Mouse (Mus musculus): Measurements from ENCODE around the gene Ehd1. TPM values are rescaled to one million over a fixed set of nuclear protein-coding genes. Genes with fewer than 3 reads are reported as not detected.

Gene Ehd1
- polyA plus RNA-seq, 1 experiment from 2014 or later = 60.0 TPM

DNA sequence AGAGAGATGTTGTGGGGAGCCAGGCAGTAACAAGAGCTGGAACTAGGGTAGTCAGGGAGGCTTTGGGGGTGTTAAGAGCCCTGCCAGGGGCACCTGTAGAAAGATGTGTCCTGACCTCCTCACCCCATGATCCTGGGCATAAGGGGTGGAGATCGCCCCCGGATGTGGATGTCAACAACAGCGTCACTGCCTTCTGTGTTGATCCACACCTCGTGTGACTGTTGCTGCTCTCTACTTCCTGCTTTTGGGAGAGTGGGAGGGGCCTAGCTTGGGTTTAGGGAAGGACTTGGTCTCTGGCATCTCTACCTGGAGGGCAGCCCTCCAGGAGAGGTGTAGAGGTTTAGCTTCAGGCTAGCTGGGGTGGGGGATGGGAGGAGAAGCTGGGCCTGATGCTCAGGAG is 34.2 kb upstream of the Ehd1 start:
- no peak for ATAC-seq (ENCODE audit: insufficient number of reproducible peaks, insufficient read depth, low FRiP score, low read depth)
- H3K27me3 ChIP-seq (ENCODE audit: control insufficient read depth, insufficient read depth, low read length) = no peaks in the 10 kb centered on the region
- H3K27ac ChIP-seq (replicated peaks in 1 of 2; ENCODE audit: control insufficient read depth in 1 of 2, insufficient read depth in 1 of 2, low read depth in 2 of 2, low read length in 2 of 2) = peak overlapping the region in 1 of 2 experiments; percentile 80; a peak in 2 of 4 replicates
- peaks cover 27% of the 10 kb centered on the region for H3K36me3 ChIP-seq (ENCODE audit: control insufficient read depth, insufficient read depth, low read length)
- H3K4me1 ChIP-seq (ENCODE audit: control insufficient read depth in 2 of 2, insufficient read depth in 2 of 2, low read length in 2 of 2) = peaks cover 5 to 9% of the 10 kb centered on the region in 2 experiments
- no peaks in the 10 kb centered on the region for H3K9me3 ChIP-seq (ENCODE audit: control insufficient read depth, low read length)
- WGBS = 2% methylated on average over 4 of the region's 4 CpGs
- H3K4me3 ChIP-seq (ENCODE audit: control insufficient read depth in 1 of 2, insufficient read depth in 1 of 2, low read depth in 1 of 2, low read length in 2 of 2) = peak overlapping the region; percentile 70 to 82
- peak overlapping the region; percentile 86 for H3K4me2 ChIP-seq (ENCODE audit: low read length)
- peak overlapping the region; percentile 92 for H3K9ac ChIP-seq (ENCODE audit: low read length)

DNA sequence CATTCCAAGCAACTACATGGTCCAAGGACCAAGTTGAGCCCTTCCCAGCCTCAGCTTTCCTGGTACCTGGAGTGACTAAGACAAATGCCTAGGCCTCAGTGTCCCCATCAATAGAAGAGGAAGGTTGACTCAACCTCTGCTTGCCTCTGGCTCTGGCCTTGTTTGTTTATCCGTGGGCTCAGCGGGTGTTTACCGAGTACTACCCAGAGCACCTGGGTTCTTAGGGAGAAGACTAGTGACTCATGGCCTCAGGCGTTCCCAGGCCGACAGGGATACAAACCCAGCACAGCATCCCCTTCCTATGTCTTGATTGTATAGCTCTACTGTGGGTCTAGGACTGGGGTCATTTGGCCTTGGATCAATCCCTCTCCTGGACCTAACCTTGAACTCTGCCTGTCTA is 33.3 kb upstream of the Ehd1 start:
- Histone ChIP-seq H3K9me3 (ENCODE audit: control insufficient read depth, low read length) (no peaks in the 10 kb centered on the region), H3K4me1 (ENCODE audit: control insufficient read depth in 2 of 2, insufficient read depth in 2 of 2, low read length in 2 of 2) (peaks cover 5 to 9% of the 10 kb centered on the region in 2 experiments), H3K9ac (ENCODE audit: low read length) (0 out of 2 replicates have a peak overlapping the region, but pooled peaks have one; percentile 12), H3K36me3 (ENCODE audit: control insufficient read depth, insufficient read depth, low read length) (peaks cover 37% of the 10 kb centered on the region), H3K4me2 (ENCODE audit: low read length) (no peak overlapping the region), H3K4me3 (ENCODE audit: control insufficient read depth in 1 of 2, insufficient read depth in 1 of 2, low read depth in 1 of 2, low read length in 2 of 2) (no peak overlapping the region), H3K27ac (replicated peaks in 1 of 2; ENCODE audit: control insufficient read depth in 1 of 2, insufficient read depth in 1 of 2, low read depth in 2 of 2, low read length in 2 of 2) (no peak overlapping the region), H3K27me3 (ENCODE audit: control insufficient read depth, insufficient read depth, low read length) (no peaks in the 10 kb centered on the region)
- no peak for ATAC-seq (ENCODE audit: insufficient number of reproducible peaks, insufficient read depth, low FRiP score, low read depth)
- WGBS = 84% methylated on average over 5 of the region's 5 CpGs

DNA sequence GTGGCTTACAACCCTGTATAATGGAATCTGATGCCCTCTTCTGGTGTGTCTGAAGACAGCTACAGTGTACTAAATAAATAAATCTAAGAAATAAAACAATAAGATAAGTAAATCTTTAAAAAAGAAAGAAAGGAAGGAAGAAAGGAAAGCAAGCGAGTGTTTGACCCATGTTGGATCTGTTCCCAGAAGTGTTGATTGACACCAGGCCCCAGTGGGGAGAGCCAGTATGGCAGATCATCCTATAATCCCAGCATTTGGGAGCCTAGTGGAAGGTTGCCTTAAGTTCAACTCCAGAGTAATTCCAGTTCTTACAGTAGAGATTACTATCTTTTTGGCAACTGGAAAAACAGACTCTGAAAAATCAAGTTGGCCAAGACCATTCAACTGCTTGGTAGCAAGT is 30.7 kb upstream of the Ehd1 start:
- no peak for ATAC-seq (ENCODE audit: insufficient number of reproducible peaks, insufficient read depth, low FRiP score, low read depth)
- 55% methylated on average over 1 of the region's 1 CpGs for WGBS
- peaks cover 52% of the 10 kb centered on the region for H3K36me3 ChIP-seq (ENCODE audit: control insufficient read depth, insufficient read depth, low read length)

DNA sequence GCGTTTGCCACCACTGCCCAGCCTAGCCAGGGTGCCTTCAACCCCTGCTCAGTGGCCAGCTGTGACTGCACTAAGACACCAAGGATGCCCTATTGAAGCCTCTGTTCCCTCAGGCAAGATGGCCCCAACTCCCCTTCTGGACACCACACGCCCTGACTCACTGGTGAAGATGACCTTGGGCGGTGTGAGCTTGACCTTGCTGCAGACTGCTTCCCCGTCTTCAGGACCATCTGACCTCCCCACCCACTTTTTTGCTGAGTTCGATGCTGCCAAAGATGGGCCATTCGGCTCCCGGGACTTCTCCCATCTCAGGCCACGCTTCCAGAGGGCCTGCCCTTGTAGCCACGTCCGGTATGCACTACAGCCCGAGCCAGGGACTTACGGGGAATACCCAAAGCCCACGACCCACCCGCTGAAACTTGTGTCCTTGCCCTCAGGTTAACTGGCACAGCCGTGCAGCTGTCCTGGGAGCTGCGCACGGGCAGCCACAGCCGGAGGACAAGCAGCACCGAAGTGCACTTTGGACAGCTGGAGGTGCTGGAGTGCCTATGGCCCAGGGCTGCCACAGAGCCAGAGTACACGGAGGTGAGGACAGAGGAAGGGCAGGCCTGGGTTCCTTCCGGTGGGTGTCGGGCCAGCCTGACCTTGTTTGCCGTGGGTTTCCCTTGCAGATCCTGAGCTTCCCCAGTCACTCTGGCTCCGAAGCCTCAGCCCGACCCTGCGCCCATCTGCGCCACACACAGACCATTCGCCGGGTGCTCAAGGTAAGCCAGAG is 28.8 kb upstream of the Ehd1 start:
- H3K9ac ChIP-seq (ENCODE audit: low read length) = no peak overlapping the region
- H3K36me3 ChIP-seq (ENCODE audit: control insufficient read depth, insufficient read depth, low read length) = peaks cover 71% of the 10 kb centered on the region
- no peak for ATAC-seq (ENCODE audit: insufficient number of reproducible peaks, insufficient read depth, low FRiP score, low read depth)
- no peak overlapping the region for H3K4me2 ChIP-seq (ENCODE audit: low read length)
- H3K4me1 ChIP-seq (ENCODE audit: control insufficient read depth in 2 of 2, insufficient read depth in 2 of 2, low read length in 2 of 2) = peaks cover 0 to 3% of the 10 kb centered on the region in 2 experiments; a peak in 2 of 4 replicates
- no peaks in the 10 kb centered on the region for H3K9me3 ChIP-seq (ENCODE audit: control insufficient read depth, low read length)
- H3K4me3 ChIP-seq (ENCODE audit: control insufficient read depth in 1 of 2, insufficient read depth in 1 of 2, low read depth in 1 of 2, low read length in 2 of 2) = no peak overlapping the region
- no peaks in the 10 kb centered on the region for H3K27me3 ChIP-seq (ENCODE audit: control insufficient read depth, insufficient read depth, low read length)
- WGBS = 88% methylated on average over 29 of the region's 29 CpGs
- no peak overlapping the region for H3K27ac ChIP-seq (replicated peaks in 1 of 2; ENCODE audit: control insufficient read depth in 1 of 2, insufficient read depth in 1 of 2, low read depth in 2 of 2, low read length in 2 of 2)

More for the DNA sequence above, 30.7 kb upstream of the Ehd1 start:
- Histone ChIP-seq H3K4me1 (ENCODE audit: control insufficient read depth in 2 of 2, insufficient read depth in 2 of 2, low read length in 2 of 2) (peaks cover 5 to 9% of the 10 kb centered on the region in 2 experiments), H3K4me3 (ENCODE audit: control insufficient read depth in 1 of 2, insufficient read depth in 1 of 2, low read depth in 1 of 2, low read length in 2 of 2) (no peak overlapping the region), H3K27me3 (ENCODE audit: control insufficient read depth, insufficient read depth, low read length) (no peaks in the 10 kb centered on the region), H3K27ac (replicated peaks in 1 of 2; ENCODE audit: control insufficient read depth in 1 of 2, insufficient read depth in 1 of 2, low read depth in 2 of 2, low read length in 2 of 2) (no peak overlapping the region), H3K9me3 (ENCODE audit: control insufficient read depth, low read length) (no peaks in the 10 kb centered on the region), H3K9ac (ENCODE audit: low read length) (no peak overlapping the region), H3K4me2 (ENCODE audit: low read length) (no peak overlapping the region)

DNA sequence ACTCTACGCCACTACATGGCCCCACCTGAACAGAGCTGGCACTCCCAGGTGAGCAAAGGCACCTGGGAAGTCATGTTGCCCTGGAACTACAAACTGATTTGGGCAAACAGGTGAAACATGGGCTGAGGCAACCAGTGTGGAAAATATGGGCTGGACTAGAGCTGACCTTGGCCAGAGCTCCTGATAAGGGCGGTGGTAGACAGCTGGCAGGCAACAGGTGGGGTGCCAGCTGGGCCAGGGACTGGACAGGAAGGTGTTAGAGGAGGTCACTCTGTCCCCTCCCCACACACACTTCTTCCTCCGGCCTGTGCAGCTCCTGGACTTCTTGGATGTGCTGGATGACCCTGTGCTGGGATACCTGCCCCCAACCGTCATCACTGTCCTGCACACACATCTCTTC is 23.5 kb upstream of the Ehd1 start:
- Histone ChIP-seq H3K27me3 (ENCODE audit: control insufficient read depth, insufficient read depth, low read length) (no peaks in the 10 kb centered on the region), H3K27ac (replicated peaks in 1 of 2; ENCODE audit: control insufficient read depth in 1 of 2, insufficient read depth in 1 of 2, low read depth in 2 of 2, low read length in 2 of 2) (no peak overlapping the region), H3K9ac (ENCODE audit: low read length) (no peak overlapping the region), H3K9me3 (ENCODE audit: control insufficient read depth, low read length) (no peaks in the 10 kb centered on the region), H3K4me1 (ENCODE audit: control insufficient read depth in 2 of 2, insufficient read depth in 2 of 2, low read length in 2 of 2) (no peaks in the 10 kb centered on the region), H3K4me2 (ENCODE audit: low read length) (no peak overlapping the region), H3K36me3 (ENCODE audit: control insufficient read depth, insufficient read depth, low read length) (peaks cover 89% of the 10 kb centered on the region), H3K4me3 (ENCODE audit: control insufficient read depth in 1 of 2, insufficient read depth in 1 of 2, low read depth in 1 of 2, low read length in 2 of 2) (no peak overlapping the region)
- ATAC-seq (ENCODE audit: insufficient number of reproducible peaks, insufficient read depth, low FRiP score, low read depth) = no peak
- WGBS = 82% methylated on average over 4 of the region's 4 CpGs

DNA sequence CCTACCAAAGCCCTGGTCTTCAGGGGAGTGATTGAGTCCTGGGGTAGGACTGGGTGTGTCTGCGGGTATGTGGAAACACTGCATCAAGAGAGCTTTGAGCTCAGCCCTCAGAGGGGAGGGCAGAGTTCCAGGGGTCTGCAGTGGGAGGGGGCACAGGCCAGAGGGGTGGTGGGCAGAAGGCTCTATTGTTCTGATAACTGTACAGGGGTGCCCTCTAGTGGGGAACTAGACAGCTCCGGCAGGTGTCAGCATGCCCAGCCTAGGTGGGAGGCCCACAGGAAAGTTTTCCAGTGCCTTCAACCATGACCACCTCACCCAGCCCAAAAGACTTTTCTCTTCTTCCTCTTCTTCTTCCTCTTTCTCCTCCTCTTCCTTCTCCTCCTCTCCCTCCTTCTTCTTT is 16.1 kb upstream of the Ehd1 start:
- H3K27me3 ChIP-seq (ENCODE audit: control insufficient read depth, insufficient read depth, low read length) = no peaks in the 10 kb centered on the region
- H3K36me3 ChIP-seq (ENCODE audit: control insufficient read depth, insufficient read depth, low read length) = peaks cover 68% of the 10 kb centered on the region
- 81% methylated on average over 2 of the region's 2 CpGs for WGBS
- no peak overlapping the region for H3K4me3 ChIP-seq (ENCODE audit: control insufficient read depth in 1 of 2, insufficient read depth in 1 of 2, low read depth in 1 of 2, low read length in 2 of 2)
- no peak overlapping the region for H3K27ac ChIP-seq (replicated peaks in 1 of 2; ENCODE audit: control insufficient read depth in 1 of 2, insufficient read depth in 1 of 2, low read depth in 2 of 2, low read length in 2 of 2)
- no peak for ATAC-seq (ENCODE audit: insufficient number of reproducible peaks, insufficient read depth, low FRiP score, low read depth)
- no peak overlapping the region for H3K9ac ChIP-seq (ENCODE audit: low read length)
- 0 out of 2 replicates have a peak, but pooled peaks cover 3% of the 10 kb centered on the region for H3K9me3 ChIP-seq (ENCODE audit: control insufficient read depth, low read length)
- no peaks in the 10 kb centered on the region for H3K4me1 ChIP-seq (ENCODE audit: control insufficient read depth in 2 of 2, insufficient read depth in 2 of 2, low read length in 2 of 2)
- no peak overlapping the region for H3K4me2 ChIP-seq (ENCODE audit: low read length)

DNA sequence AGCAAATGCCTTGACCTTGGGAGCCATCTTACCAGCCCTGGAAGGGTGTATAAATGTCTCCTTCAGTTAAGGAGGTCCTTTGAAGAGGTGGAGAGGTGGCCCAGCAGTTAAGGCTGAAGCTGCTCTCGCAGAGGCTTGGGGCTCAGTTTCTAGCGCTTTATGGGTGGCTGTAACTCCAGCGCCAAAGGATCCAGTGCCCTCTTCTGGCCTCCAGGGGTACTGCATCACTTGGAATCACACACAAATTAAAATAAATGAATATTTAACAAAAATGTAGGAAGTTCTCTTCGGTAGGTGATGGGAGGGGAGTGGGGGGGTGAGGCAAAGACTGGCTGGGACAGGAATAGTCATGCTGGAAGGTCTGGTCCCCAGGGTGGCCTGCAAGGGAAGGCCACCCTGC is 15.6 kb upstream of the Ehd1 start:
- ATAC-seq (ENCODE audit: insufficient number of reproducible peaks, insufficient read depth, low FRiP score, low read depth) = no peak
- peaks cover 63% of the 10 kb centered on the region for H3K36me3 ChIP-seq (ENCODE audit: control insufficient read depth, insufficient read depth, low read length)
- no peak overlapping the region for H3K27ac ChIP-seq (replicated peaks in 1 of 2; ENCODE audit: control insufficient read depth in 1 of 2, insufficient read depth in 1 of 2, low read depth in 2 of 2, low read length in 2 of 2)
- no peak overlapping the region for H3K4me2 ChIP-seq (ENCODE audit: low read length)
- WGBS = 81% methylated on average over 4 of the region's 4 CpGs
- no peaks in the 10 kb centered on the region for H3K27me3 ChIP-seq (ENCODE audit: control insufficient read depth, insufficient read depth, low read length)
- H3K4me3 ChIP-seq (ENCODE audit: control insufficient read depth in 1 of 2, insufficient read depth in 1 of 2, low read depth in 1 of 2, low read length in 2 of 2) = no peak overlapping the region
- no peak overlapping the region for H3K9ac ChIP-seq (ENCODE audit: low read length)
- no peaks in the 10 kb centered on the region for H3K4me1 ChIP-seq (ENCODE audit: control insufficient read depth in 2 of 2, insufficient read depth in 2 of 2, low read length in 2 of 2)
- H3K9me3 ChIP-seq (ENCODE audit: control insufficient read depth, low read length) = 0 out of 2 replicates have a peak, but pooled peaks cover 3% of the 10 kb centered on the region

Data from heart, embryonic 14.5 days (tissue).